Mouse (Mus musculus): ENCODE results near the gene Sgce. TPM values are rescaled to one million over a fixed set of nuclear protein-coding genes. Genes with fewer than 3 reads are reported as not detected.

Sgce gene
- total RNA-seq, 2 experiments from 2014 or later = 79.5 to 84.7 TPM

DNA sequence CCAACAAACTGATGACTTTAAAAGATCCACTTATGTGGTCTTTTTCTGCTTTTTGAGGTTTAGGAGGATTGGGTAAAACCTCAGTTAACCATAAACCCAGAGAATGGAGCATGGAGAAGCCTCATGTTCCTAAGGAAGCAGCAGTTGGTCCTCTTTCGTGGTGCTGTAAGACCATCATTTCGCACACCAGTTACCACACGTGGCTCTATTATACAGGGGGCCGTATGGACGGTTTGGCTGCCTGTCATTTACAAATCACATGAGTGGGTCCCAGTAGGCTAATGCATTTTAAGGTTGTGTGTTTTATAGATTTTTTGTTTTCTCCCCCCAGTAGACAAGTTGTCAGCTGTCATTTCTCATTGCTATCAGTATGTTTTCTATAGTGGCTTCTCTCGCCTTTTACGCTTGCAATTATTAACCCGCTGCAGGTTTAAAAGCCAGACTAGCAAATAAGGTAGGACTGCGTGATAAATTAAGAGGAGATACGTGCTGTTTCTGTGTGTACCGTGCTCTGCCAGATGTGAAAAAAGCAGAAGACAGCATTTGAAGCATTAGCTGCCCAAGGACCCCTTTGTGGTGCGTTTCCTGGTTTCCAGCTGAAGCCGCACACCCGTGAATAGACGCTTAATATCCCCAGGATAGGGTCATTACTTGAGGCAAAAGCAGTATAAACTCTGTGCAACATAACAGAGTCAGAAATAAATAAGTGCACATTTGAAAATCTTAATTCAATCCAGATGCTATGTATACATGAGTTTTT lies 22.8 kb downstream of the Sgce start:
- DNase-seq (ENCODE audit: low spot score in 2 of 2) = no peak

DNA sequence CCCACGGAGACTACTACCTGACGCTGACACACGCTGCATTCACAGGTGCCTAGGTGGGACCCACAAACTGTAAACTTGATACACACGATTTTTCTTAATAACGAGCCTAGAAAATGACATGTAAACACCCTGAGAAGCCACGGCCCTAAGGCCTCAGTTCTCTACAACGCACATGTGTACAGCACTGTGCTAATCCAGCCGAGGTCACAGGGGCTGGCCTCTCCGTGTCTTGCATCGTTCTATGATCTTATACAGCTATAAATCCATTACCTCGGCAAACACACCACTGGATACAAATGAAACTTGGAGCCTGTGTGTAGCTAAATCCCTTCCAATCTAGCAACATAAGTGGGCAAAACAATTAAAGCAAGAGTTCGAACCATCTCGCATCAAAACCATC lies 24.3 kb downstream of the Sgce start:
- no peak for DNase-seq (ENCODE audit: low spot score in 2 of 2)

DNA sequence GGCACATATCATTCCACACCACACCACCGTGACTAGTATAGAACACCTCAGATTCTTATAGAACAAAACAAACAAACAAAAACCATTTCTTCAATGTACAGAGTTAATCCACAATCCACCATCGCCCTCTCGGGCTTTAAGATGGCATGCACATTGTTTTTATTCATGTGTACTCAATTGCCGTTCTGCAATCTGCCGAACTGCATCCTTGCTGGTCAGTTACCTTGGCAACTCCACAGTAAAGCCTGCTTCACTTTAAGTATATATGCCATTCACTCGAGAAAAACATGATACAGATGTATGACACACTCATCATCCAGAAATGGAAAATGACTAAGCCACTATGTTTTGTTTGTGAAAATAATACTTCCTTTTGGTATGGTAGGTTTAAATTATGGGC lies 24.9 kb downstream of the Sgce start:
- DNase-seq (ENCODE audit: low spot score in 2 of 2) = no peak

DNA sequence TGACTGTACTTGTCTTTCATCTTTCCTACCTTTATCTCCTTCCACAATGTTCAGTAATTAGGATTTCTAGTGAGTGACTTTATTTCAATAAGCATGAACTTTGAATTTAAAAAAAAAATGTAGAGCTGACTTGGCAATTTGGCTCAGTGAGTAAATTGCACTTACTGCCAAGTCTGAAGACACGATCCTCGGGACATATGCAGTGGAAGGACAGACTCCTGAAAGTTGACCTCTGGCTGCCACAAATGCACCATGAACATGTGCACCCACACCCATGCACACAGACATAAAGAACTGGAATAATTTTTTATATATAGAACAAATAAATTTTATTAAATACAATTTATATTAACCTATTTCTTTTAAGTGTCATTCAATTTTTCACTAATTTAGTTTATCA lies 29.7 kb downstream of the Sgce start:
- no peak for DNase-seq (ENCODE audit: low spot score in 2 of 2)

DNA sequence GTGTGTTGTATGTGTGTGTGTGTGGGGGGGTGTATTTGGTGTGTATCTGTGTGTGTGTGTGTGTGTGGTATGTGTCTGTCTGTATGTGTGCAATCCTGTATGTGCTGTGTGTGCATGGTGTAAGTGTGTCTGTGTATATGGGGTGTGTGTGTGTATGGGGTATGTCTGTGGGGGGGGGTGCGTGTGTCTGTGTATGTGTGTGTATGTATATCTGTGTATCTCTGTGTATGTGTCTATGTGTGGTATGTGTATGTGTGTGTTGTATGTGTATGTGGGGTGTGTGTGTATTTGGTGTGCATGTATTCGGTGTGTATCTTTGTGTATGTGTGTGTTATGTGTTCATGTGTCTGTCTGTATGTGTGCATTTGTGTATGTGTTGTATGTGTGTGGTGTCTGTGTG lies 30.8 kb downstream of the Sgce start:
- DNase-seq (ENCODE audit: low spot score in 2 of 2) = no peak

DNA sequence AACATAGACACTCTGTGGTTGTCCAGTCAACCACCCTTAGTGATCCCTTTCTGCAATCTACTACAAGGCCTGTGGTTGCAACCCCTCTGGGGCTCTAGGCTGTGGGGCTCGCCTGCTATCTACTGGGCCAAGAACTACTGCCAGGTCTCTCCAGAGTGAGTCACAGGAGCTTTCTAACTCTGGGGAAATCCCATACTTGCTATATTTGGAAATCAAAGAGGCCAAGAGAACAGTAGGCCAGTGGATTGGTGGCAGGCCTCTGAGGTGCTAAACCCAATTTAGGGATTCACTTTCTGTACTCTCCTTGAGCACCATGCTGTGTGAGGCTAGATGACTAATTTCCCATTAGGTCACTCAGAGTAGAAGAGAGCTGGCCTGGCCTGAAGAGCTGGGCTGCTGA lies 38.0 kb downstream of the Sgce start:
- DNase-seq (ENCODE audit: low spot score in 2 of 2) = no peak

DNA sequence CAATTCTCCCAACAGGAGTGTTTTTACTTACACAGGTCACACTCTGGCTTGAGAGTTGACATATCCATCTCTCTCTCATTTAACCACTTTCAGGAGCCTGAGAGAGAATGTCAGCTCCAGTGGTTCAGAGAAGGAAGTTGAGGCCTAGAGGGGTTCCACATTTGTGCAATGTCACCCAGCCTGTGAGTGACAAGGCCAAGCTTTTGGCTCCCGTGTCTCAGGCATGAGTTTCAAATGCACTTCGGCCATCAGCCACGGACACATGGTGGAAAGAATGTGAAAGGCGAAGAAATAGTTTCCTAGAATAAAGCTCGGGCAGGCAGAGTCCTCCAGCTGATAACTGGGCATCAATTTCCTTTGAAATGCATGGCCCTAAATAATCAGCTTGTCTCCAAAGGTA lies 40.6 kb downstream of the Sgce start:
- no peak for DNase-seq (ENCODE audit: low spot score in 2 of 2)

DNA sequence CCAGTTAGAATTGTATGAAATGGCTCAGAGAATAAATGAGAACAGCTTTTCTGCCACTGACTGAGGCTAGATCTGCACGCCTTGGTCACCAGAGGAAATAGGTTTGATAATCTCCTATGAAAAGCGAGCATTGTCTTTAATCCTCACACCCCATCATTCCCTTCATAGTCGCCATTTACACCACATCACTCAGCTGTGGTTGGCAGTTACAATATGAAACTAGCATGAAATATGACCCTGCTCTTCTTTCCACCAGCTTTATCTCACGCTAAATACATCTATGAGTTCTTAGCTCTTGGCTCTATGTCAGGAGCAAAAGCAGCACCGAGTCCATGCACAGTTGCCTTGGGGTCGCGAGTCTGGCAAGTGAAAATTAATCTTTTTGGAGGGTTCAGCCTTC lies 43.1 kb downstream of the Sgce start:
- DNase-seq (ENCODE audit: low spot score in 2 of 2) = no peak

DNA sequence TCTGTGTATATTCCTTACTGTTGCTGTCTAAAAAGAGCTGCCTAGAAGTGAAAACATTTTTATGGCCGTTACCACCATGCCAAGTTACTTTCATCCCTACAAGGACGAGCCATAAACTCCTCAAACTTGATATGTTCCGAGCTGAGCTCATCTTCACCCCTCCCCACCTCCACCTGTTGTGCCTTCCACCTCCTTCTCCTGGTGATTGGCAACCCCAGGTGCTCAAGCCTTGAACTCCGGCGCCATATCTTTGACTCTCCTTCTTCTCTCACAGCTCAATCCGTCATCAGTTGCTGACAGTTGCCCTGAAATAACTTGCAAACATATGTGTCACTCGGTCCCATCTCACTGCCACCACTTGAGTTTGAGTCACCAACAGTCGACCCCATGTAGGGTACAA lies 45.4 kb downstream of the Sgce start:
- DNase-seq (ENCODE audit: low spot score in 2 of 2) = no peak

DNA sequence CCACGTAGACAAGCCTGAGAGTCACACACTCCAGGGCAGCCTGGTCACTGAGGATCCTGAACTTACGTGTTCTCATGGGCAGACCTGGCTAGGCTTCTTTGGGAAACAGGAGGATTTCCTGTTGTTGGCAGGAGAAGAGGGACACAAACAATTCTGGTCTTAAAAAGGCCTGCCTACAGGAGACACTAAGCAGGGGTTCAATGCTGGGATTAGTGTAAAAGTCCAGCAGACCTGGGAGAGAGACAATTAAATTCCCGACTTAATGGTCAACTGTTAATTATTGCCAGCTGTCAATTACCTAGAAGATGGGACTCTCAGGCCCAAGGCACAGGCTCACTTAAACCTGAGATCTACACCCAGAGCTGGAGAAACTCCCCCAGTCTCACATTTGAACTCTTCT lies 51.2 kb downstream of the Sgce start:
- no peak for DNase-seq (ENCODE audit: low spot score in 2 of 2)

DNA sequence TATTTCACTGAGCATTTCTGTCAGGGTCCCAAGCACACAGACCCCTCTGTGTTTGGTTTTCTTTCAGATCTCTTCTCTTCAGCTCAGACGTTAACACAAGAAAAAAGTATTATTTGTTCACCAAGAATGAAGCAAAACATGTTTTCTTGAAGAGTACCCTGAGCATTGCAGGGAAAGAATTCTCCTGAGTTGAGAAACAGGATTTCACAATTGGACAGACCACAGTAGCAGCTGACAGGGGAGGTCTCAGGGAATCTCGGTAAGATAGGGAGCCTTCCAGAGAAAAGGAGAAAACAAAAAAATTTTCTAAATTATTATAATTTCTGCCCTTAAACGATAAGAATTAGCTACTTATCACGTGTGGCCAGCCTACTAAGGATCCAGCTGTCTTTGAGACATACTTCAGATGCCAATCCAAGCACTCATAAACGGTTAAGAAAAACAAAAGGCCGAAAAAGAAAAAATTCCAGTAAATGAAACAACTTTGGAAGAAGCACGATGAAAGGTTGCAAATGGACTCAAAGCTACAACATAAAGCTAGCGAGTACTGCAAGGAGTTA lies 52.3 kb downstream of the Sgce start:
- DNase-seq (ENCODE audit: low spot score in 2 of 2) = no peak

DNA sequence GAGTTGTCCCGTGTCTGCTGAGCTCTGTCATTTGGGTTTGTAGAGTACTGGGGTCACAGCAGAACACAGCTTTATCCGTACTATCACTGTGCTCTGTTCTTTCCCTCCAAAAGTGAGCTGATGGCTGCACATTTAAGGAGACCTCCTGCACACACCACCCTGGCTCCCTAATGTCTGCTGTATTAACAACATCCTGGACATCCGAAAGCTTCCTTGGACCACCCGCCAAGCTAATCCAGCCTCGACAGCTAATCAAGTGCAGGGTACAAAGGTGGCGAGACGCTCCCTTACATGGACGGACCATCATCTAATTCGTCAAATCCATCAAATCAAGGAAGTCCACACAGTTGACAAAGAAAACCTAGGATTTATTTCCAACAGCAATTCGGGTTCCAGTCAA lies 53.5 kb downstream of the Sgce start:
- no peak for DNase-seq (ENCODE audit: low spot score in 2 of 2)

DNA sequence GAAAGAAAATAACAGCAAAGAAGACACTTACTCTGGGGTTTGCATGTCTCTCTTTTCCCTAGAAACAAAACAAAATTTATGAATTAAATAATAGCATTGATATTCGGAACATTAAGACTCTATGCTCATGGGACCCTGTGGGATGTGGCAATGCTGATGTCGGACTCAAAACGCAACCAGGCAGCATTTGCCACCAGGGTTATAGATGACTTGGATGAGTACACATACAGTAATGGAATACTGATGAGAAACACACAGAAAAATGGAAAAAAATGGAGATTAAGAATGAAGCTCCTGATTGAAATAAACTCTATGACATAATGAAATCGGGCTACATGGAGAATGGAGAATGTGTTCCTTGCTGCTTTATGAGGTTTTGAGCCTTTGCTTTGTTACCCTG lies 56.6 kb downstream of the Sgce start:
- DNase-seq (ENCODE audit: low spot score in 2 of 2) = no peak

DNA sequence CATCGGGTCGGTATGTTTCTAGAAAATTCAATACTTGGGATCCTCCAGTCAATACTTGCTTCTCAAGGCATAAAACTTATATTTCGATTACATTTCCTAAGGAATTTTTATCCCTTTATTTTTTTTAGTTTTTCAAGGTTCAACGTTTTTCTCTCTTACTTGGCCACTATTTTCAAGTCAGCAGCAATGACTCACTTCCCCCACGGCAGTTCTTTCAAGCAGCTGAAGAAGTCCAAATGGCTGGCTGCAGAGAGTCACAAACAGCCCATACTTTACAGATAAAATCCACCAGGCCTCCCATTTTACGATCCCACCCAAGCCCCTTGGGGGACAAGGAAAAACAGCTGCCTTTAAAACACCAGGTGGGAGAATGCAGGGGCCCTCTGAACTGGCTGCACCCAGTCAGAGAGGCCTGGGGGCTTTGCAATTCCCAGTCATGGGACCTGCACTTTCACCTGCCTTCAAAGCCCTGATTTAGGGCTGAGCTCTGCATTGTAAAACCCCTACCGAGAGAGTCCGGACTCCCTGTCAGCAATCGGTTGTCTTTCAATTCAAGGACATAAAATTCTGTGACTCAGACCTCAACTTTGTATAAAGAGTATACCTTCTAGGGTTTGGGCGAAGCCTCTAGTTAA lies 62.2 kb downstream of the Sgce start:
- no peak for DNase-seq (ENCODE audit: low spot score in 2 of 2)

DNA sequence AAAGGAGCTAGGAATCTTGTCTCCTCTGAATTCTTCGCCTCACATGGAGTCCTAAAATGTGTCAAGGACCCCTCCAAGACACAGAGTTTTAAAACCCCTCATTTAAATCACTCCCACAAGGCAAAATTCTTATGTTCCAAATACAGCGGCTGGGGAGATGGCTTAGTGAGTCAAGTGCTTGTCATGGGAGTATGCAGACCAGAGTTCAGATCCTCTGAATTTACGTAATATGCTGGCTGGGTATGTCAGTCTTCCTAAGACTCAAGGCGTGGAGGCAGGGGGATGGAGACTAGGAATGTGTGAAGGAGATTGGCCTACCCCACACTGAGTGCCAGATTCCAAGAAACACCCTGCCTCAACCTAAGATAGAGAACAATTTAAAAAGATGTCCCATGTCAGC lies 66.4 kb downstream of the Sgce start:
- DNase-seq (ENCODE audit: low spot score in 2 of 2) = no peak

DNA sequence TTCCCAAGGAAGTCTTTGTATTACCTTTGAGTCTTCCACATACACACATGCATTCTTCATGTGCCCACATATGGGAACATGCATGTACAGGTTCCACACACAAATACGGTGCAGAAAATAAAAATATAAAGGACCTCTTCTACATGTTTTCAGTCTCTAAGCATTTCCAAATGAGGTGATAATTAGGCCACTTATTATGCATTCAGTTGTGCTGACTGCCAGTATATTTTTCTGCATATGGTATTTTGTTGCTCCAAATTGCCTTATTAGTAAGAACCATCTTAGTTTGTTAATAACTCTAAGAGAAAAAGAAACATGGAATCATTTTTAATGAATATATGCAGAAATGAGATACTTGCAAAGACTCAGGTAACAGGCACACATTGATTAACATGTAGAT lies 67.0 kb downstream of the Sgce start:
- DNase-seq (ENCODE audit: low spot score in 2 of 2) = no peak

DNA sequence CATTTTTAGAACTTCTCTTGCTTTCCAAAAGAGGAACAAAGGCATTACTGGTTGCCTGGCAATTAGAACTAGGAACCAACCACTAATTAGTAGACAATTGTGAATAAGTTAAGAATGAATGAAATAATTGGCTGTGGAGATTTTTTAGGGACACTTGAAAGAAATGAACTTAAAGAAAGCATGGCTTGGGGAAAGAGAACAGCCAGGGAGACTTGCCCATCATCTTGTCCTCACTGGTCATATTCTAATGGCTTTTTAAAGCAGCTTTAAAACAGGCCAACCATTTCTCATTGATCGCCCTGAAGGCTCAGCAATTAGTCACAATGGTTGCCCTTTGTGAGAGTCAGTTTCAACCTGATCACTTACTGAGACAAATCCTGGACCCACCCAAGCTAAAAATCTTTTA lies 69.6 kb downstream of the Sgce start:
- no peak for DNase-seq (ENCODE audit: low spot score in 2 of 2)

DNA sequence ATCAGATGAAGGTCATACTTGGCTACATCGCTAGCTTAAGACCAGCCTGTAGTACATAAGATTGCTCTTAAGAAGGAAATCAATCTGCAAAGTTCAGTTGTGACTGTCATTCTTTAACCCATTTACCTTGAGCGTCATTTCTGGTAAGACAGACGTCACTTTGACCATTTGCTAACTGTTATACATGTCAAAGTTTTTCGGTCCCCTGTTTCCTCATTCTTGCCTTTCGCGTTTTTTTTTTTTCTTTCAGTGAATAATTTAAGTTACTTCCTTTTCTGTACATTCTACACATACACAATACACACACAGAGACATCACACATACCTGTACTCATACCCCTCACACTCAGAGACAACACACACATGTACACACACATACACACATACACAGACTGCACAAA lies 81.9 kb downstream of the Sgce start:
- DNase-seq (ENCODE audit: low spot score in 2 of 2) = no peak

DNA sequence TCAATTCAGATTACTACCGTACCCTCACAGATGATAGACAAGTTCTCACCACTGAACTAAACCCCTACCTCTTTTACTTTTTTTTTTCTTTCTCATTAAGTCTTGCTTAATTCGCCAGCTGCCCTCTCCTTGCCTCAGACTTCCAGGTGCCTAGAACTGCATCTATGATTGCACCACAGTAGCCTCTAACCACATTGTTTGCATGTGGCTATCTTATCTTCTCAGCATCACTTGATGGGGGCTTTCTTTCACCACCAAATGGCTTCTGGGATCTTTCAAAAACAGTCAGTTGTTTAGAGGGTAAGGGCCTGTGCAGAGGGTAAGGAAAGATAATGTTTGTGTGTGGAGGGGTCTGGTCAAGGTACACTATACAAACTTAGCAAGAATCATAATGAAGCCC lies 82.7 kb downstream of the Sgce start:
- DNase-seq (ENCODE audit: low spot score in 2 of 2) = no peak

DNA sequence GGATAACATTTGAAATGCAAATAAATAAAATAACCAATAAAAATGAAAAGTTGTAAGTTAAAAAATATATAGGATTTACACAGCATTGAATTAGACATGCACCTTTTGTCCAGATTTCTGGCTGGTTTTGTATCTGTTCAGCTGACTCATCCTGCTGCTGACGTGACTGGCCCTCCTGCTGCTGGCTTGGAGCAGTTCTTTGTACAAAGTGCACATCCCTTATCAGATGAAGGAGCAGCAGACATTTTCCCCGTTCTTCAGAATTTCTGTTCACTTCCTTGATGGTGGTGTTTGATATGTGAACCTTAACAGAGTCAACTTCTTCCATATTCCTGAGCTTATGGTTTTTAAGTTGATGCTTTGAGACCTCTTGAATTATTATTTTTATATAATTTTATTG lies 83.5 kb downstream of the Sgce start:
- no peak for DNase-seq (ENCODE audit: low spot score in 2 of 2)

DNA sequence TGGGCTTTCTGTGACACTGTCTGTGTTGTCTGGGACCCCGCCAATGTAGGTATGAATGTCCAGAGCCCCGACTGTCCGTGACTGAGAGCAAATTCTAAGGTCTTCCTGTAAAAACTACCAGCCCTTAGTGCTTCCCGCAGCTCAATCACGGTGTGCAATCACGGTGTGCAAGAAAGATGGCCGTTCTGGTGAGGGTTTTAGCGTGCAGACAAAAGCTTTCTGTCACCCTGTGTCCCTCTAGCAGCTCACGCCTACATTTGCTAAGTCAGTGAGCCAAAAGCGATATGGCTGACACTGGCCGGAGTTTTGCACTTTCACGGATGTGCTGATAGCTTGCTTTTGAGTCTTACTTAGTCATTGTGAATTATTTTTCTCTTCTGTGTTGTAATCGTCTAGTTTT lies 88.1 kb downstream of the Sgce start:
- no peak for DNase-seq (ENCODE audit: low spot score in 2 of 2)

DNA sequence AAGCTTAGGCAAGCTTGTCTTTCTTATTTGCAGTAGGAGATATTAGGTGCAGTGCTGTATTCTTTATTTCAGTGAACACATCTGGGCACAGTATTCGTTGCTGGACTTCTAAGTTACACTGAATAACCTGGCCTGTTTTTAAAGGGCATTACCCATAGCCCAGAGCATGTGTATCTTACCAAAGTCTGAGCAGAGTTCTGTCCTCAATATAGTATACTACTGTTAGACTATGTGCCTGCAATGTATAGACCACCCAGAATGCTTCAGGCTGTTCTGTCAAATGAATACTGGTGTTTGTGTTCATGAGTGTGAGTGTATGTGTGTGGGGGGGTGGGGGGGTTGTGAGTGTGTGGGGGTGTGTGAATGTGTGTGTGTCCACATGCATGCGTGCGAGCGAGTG lies 91.1 kb downstream of the Sgce start:
- DNase-seq (ENCODE audit: low spot score in 2 of 2) = no peak

DNA sequence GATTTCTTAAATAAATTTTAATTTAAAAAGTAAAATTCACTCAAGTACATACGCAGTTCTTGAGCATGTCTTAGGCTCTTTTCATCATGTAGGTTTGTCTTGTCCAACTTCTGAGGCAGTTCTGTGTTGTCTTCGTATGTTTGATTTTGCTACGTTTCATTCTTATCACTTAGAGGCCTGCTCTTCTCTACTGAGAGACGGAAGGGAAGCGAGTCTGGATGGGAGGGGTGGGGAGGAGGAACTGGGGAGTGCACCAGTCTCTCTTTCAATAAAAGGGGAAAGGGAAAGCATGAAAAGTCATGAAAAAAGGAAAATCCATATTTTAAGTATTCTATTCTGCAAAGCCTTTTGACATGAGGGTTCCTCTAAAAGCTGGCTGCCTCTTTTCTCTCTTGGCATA lies 91.5 kb downstream of the Sgce start:
- no peak for DNase-seq (ENCODE audit: low spot score in 2 of 2)

All from adrenal gland, postnatal 4 days (tissue).